Mouse (Mus musculus) cerebellum, adult 2 months (tissue): ENCODE measurements around the gene Cavin1. TPM values are rescaled to one million over a fixed set of nuclear protein-coding genes. Genes with fewer than 3 reads are reported as not detected.

Experiments
- DNase-seq, 2 experiments: peaks; one replicate each; pipeline ENCODE4 v3.0.0; 2021
- H3K27ac ChIP-seq: fragments of 200-500 bp; 2 replicates; pipeline ENCODE4 v1.5.1; 2012; ENCODE audit warnings: low read length, control low read depth, inconsistent platforms; ENCODE audit not compliant: insufficient read depth
- H3K27me3 ChIP-seq: fragments of 200-500 bp; 2 replicates; pipeline ENCODE4 v1.6.1; 2012; ENCODE audit warnings: inconsistent platforms, mild to moderate bottlenecking, low read length, moderate library complexity; ENCODE audit not compliant: control insufficient read depth, insufficient read depth
- H3K4me1 ChIP-seq: fragments of 200-500 bp; 2 replicates; pipeline ENCODE4 v1.6.1; 2011; ENCODE audit warnings: low read length; ENCODE audit not compliant: control insufficient read depth, insufficient read depth
- H3K4me3 ChIP-seq: fragments of 200-500 bp; replicated peaks from 2 replicates; pipeline ENCODE3; 2011; ENCODE audit warnings: mild to moderate bottlenecking, low read depth, low read length, control low read depth; ENCODE audit not compliant: insufficient read depth
- CTCF ChIP-seq: fragments of 200-500 bp; IDR thresholded peaks from 2 replicates; pipeline ENCODE4 v1.5.1; 2011; ENCODE audit warnings: low read depth, mild to moderate bottlenecking, control low read depth, low read length, moderate library complexity, borderline replicate concordance; ENCODE audit not compliant: insufficient read depth
- POLR2A ChIP-seq: fragments of 200-500 bp; IDR thresholded peaks from 2 replicates; pipeline ENCODE4 v1.6.1; 2011; ENCODE audit warnings: low read length, control low read depth, borderline replicate concordance; ENCODE audit not compliant: insufficient read depth
- WGBS: fragments of 180-500 bp; shearing (Covaris S2); methylation state at CpG from one replicate; pipeline ENCODE4 v1.1.7; 2018; 5-methylcytosine and 5-hydroxymethylcytosine counted together
- polyA plus RNA-seq: library from polyadenylated mRNA; depleted of rRNA; stranded (reverse); fragments of >200 nt; gene quantifications from 2 replicates; pipeline ENCODE4 v1.2.3, GENCODE M21; 2012

The Cavin1 gene
- polyA plus RNA-seq, 1 experiment = 15.6 TPM

DNA sequence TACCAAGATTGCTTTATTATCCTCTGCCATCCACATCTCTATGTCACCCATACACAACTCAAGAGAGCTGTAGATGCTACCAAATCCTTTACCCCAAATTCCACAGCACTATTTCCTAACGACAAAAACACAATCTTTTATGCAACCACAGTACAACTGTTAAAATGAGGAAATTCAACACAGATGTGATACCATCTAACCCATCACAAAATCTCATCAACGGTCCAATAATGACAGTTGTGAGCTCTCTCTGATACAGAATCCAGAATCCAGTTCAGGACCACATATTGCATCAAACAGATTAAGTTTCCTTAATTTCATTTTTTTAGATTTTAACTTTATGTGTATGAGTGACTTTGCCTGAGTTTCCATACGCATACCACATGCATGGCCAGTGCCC is 18.0 kb upstream of the Cavin1 start:
- no peaks in the 10 kb centered on the region for H3K4me1 ChIP-seq
- no peak for DNase-seq
- 88% methylated on average over 3 of the region's 3 CpGs for WGBS
- H3K27ac ChIP-seq = no peak overlapping the region
- no peak overlapping the region for H3K4me3 ChIP-seq
- TF ChIP-seq POLR2A (no peak), CTCF (no peak)
- no peaks in the 10 kb centered on the region for H3K27me3 ChIP-seq

DNA sequence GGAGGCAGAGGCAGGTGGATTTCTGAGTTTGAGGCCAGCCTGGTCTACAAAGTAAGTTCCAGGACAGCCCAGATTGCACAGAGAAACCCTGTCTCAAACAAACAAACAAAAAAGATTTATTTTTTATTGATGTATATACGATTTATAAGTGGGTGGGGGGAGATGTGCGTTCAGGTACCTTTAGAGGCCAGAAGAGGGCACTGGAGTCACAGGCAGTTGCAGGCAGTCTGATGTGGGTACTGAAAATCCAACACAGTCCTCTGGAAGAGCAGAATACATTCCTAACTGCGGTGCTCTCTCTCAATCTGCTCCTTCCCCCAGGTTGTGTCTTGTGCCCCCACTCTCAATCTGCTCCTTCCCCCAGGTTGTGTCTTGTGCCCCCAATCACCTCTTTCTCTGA is 14.9 kb upstream of the Cavin1 start:
- WGBS = 61% methylated on average over 3 of the region's 3 CpGs

DNA sequence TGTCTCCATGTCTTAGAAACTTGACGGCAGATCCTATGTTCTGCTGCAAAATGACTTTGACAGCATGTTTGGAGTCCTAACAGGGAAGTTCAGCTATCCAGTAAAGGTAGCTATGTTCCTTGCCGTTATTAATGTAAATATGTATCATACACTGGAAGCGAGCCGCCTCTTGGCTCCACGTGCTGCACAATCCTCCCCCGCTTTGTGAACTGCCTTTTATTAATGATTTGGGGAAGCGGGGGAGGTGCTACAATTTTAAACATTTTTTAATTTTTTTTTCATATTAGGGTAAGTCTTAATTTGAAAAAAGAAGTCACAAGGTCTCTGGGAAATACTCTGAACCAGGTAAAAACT is 13.1 kb upstream of the Cavin1 start:
- H3K4me3 ChIP-seq = no peak overlapping the region
- peaks cover 3% of the 10 kb centered on the region; the same call in 1 of the 2 replicates for H3K4me1 ChIP-seq
- no peak for DNase-seq
- WGBS = 80% methylated on average over 7 of the region's 7 CpGs
- TF ChIP-seq POLR2A (no peak), CTCF (no peak)
- no peak overlapping the region for H3K27ac ChIP-seq
- H3K27me3 ChIP-seq = no peaks in the 10 kb centered on the region

More for the DNA sequence above, 14.9 kb upstream of the Cavin1 start:
- Histone ChIP-seq H3K27ac (no peak overlapping the region), H3K27me3 (no peaks in the 10 kb centered on the region), H3K4me1 (peaks cover 3% of the 10 kb centered on the region; the same call in 1 of the 2 replicates), H3K4me3 (no peak overlapping the region)
- TF ChIP-seq POLR2A = no peak
- TF ChIP-seq CTCF = no peak
- DNase-seq = no peak

DNA sequence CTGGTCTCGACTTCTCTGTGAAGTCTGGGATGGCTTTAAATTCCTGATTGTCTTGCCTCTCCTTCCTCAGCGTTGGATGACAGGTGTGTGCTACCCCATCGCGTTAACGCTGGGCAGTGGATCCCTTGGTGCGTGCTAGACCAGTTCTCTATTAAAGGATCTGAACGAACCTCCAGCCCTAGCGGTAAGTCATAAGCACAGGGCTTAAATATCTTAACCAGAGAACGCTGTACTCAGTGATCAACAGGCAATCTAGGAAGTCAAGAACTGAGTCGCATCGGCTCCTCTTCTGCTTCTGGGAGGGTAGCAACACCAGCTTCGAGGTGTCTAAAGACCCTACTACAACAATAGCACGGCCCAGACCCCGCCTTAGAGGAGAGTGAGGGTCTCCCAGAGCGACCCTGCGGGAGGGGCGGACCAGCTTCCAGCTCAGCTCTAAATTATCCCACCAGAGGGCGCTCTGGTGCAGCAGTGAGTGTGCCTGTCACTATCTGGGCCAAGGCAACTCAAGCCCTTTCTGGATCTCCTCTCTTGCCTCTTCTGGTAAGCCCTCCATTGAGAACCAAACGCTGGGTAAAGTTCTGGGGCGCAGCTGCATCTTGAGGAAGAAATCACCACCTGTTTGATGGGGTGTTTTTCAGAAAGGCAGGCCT is 12.6 kb upstream of the Cavin1 start:
- Histone ChIP-seq H3K27ac (no peak overlapping the region), H3K4me3 (peak overlapping the region; percentile 41), H3K4me1 (peaks cover 3% of the 10 kb centered on the region; the same call in 1 of the 2 replicates), H3K27me3 (no peaks in the 10 kb centered on the region)
- WGBS = 3% methylated on average over 20 of the region's 20 CpGs
- peak; percentile 68 to 77 for DNase-seq
- peak; percentile 95 for TF ChIP-seq CTCF
- no peak for TF ChIP-seq POLR2A

DNA sequence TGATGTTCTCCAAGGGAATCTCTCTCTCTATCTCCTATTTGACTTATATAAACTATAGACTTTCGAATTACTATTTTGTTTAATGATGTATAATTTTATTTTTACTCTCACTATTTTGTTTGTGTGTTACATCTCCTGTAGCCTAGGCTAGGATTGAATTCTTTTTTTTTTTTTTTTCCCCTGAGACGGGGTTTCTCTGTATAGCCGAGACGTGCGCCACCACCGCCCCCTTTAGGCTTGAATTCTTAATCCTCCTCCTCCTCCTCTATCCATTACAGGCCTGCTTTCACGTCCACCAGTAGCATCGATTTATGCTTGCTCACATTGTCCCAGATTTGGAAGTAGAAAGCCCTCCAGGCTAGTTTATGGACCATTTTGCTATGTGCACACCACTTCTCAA is 11.4 kb upstream of the Cavin1 start:
- no peak overlapping the region for H3K27ac ChIP-seq
- H3K4me3 ChIP-seq = no peak overlapping the region
- TF ChIP-seq POLR2A (no peak), CTCF (no peak)
- peaks cover 3% of the 10 kb centered on the region; the same call in 1 of the 2 replicates for H3K4me1 ChIP-seq
- DNase-seq = no peak
- WGBS = 65% methylated on average over 8 of the region's 8 CpGs
- no peaks in the 10 kb centered on the region for H3K27me3 ChIP-seq

DNA sequence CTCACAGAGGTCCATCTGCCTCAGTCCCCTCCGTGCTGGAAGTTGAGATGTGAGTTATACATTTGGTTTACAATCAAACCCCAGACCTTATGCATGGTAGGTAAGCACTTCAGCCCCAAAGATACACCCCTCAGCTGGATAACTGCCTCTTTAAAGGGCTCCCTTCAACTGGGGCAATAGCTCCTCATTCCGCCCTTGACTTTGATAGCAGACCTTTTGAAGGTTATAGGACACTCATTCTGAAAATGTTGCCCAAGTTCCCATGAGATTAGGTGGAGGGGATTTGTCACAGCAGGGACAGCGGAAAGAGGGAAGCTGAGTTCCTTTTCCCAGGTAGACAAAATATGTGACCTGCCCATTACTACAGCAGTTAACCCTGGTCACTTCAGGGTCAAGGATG is 10.5 kb upstream of the Cavin1 start:
- no peak overlapping the region for H3K27ac ChIP-seq
- H3K27me3 ChIP-seq = no peaks in the 10 kb centered on the region
- WGBS = 82% methylated on average over 3 of the region's 3 CpGs
- DNase-seq = no peak
- TF ChIP-seq CTCF (no peak), POLR2A (no peak)
- H3K4me3 ChIP-seq = no peak overlapping the region
- peaks cover 3% of the 10 kb centered on the region; the same call in 1 of the 2 replicates for H3K4me1 ChIP-seq

DNA sequence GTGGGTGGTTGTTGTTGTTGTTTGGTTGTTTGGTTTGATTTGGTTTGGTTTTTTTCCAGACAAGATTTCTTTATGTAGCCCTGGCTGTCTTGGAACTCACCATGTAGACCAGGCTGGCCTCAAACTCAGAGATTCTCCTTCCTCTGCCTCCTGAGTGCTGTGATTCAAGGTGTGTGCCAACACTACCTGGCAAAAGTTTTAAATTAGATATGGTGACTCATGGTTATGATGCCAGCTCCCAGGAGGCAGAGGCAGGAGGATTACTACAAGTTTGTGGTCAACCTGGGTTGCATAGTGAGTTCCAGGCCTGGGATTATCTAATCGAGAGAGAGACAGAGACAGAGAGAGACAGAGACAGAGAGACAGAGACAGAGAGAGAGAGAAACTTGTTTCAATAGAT is 9.8 kb upstream of the Cavin1 start:
- H3K27me3 ChIP-seq = no peaks in the 10 kb centered on the region
- 76% methylated on average over 1 of the region's 1 CpGs for WGBS
- DNase-seq = no peak
- H3K4me3 ChIP-seq = no peak overlapping the region
- TF ChIP-seq CTCF = no peak
- no peak for TF ChIP-seq POLR2A
- peaks cover 3% of the 10 kb centered on the region; the same call in 1 of the 2 replicates for H3K4me1 ChIP-seq
- H3K27ac ChIP-seq = no peak overlapping the region

DNA sequence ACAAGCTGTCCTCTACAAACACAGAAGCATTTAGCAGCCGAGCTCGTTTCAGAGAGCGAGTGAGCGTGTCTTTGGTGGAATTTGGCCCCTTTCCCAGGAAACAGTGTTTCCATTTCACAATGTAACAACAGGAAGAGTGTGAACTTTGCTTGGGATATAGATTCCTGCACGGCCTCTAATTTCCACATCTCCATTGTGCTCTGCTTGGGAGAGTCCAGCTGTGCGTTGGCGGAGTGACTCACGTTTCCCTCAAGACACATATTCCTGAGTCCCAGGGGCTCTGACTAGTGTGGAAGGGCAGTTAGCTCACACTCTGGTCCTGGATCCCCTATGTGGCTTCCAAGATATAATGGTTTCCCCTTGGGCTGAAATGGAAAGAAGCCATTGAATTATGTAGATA is 9.2 kb upstream of the Cavin1 start:
- Histone ChIP-seq H3K4me1 (peaks cover 3% of the 10 kb centered on the region; the same call in 1 of the 2 replicates), H3K27me3 (no peaks in the 10 kb centered on the region), H3K27ac (no peak overlapping the region), H3K4me3 (no peak overlapping the region)
- TF ChIP-seq POLR2A (no peak), CTCF (no peak)
- no peak for DNase-seq
- 42% methylated on average over 8 of the region's 8 CpGs for WGBS

DNA sequence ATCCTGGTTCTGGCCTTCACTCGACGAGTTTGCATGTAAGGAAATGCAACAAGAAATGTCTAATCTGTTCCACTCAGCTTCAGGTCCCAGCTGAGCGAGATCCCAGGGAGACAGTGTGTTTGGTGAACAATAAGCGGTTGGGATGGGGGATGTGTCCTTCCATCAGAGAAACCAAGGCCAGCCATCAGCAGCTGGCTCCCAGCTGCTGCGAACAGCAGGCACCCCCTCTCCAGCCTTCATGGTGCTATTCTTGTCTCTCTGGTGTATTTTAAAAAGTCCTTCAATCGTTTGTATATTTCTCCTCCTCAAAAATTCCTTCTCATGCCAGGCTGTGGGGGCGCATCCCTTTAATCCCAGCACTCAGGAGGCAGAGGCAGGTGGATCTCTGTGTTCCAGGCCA is 4.6 kb upstream of the Cavin1 start:
- H3K4me1 ChIP-seq = no peaks in the 10 kb centered on the region
- no peak for DNase-seq
- H3K4me3 ChIP-seq = no peak overlapping the region
- WGBS = 54% methylated on average over 7 of the region's 7 CpGs
- TF ChIP-seq POLR2A = no peak
- no peak for TF ChIP-seq CTCF
- no peaks in the 10 kb centered on the region for H3K27me3 ChIP-seq
- H3K27ac ChIP-seq = no peak overlapping the region
